Mouse (Mus musculus) liver, postnatal 0 days (tissue): ENCODE measurements around the gene Slc26a6. TPM values are rescaled to one million over a fixed set of nuclear protein-coding genes. Genes with fewer than 3 reads are reported as not detected.

Source experiments
- ATAC-seq: fragments of 200-750 bp; cut with Nextera tagmentation; 2 replicates; pipeline ENCODE4 v1.8.0; 2017; ENCODE audit warnings: mild to moderate bottlenecking, moderate library complexity
- DNase-seq: peaks from one replicate; pipeline ENCODE4 v3.0.0-alpha.2; 2016
- H3K27ac ChIP-seq: fragments of 300-500 bp; sonication (generic); 2 replicates; pipeline ENCODE4 v1.5.1; 2014; ENCODE audit warnings: antibody characterized with exemption, moderate library complexity, mild to moderate bottlenecking, low read depth
- H3K27me3 ChIP-seq: fragments of 300-500 bp; sonication (generic); 2 replicates; pipeline ENCODE4 v1.6.1; 2014; ENCODE audit warnings: low read length, control low read depth, mixed read lengths; ENCODE audit not compliant: insufficient read depth
- H3K36me3 ChIP-seq: fragments of 300-500 bp; sonication (generic); replicated peaks from 2 replicates; pipeline ENCODE4 v1.6.1; 2014; ENCODE audit warnings: mild to moderate bottlenecking, control low read depth, low read length, moderate library complexity, mixed read lengths; ENCODE audit not compliant: insufficient read depth
- H3K4me1 ChIP-seq: fragments of 300-500 bp; sonication (generic); 2 replicates; pipeline ENCODE4 v1.6.1; 2014; ENCODE audit warnings: antibody characterized with exemption, mild to moderate bottlenecking, control low read depth; ENCODE audit not compliant: insufficient read depth
- H3K4me2 ChIP-seq: fragments of 300-500 bp; sonication (generic); 2 replicates; pipeline ENCODE4 v1.6.1; 2014; ENCODE audit warnings: low read depth, mild to moderate bottlenecking, low read length, moderate library complexity, mixed read lengths
- H3K4me3 ChIP-seq: fragments of 300-500 bp; sonication (generic); 2 replicates; pipeline ENCODE4 v1.5.1; 2014; ENCODE audit warnings: low read depth, low read length
- H3K9ac ChIP-seq: fragments of 300-500 bp; sonication (generic); replicated peaks from 2 replicates; pipeline ENCODE4 v1.6.1; 2014; ENCODE audit warnings: mild to moderate bottlenecking, moderate library complexity
- H3K9me3 ChIP-seq: fragments of 300-500 bp; sonication (generic); 2 replicates; pipeline ENCODE4 v1.6.1; 2016; ENCODE audit warnings: mild to moderate bottlenecking, control low read depth, low read length, mixed read lengths
- CTCF ChIP-seq: sonication (generic); IDR thresholded peaks from 2 replicates; pipeline ENCODE4 v1.5.1; 2016; ENCODE audit warnings: antibody characterized with exemption, low read depth
- EP300 ChIP-seq: IDR thresholded peaks from 2 replicates; pipeline ENCODE4 v1.6.1; 2016; ENCODE audit warnings: antibody characterized with exemption, low read depth, mild to moderate bottlenecking
- WGBS: fragments of 180-500 bp; shearing (Covaris S2); extraction: QIAGEN DNeasy Blood & Tissue Kit; methylation state at CpG from one replicate; pipeline ENCODE4 v1.1.7; 2014; ENCODE audit not compliant: insufficient replicate concordance; 5-methylcytosine and 5-hydroxymethylcytosine counted together
- polyA plus RNA-seq: library from polyadenylated mRNA; unstranded; fragments of >200 nt; fragmentation: Nextera tagmentation; extraction: Ambion mirVana; gene quantifications from 2 replicates; pipeline ENCODE4 v1.2.1, GENCODE M21; 2015

Gene Slc26a6
- polyA plus RNA-seq: 2.4 TPM in 2 replicates

DNA sequence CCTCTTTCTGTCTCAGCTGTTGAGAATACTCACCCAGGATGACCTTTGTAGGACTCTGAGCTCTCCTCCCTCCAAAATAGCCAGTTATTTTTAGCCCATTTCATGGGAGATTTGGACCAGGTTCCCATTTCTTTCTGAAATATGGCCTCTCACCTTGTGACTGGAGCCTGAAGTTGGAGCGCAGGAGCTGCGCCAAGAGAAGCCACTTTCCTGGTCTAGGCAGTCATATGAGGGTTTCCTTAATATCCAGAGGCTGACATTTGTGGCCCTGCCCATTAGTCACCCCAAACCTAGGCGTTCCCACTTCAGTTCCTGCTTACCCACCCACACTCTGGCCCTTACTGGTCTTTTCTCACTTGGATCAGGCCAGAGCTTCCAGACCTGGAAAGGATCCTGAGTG, at the start of gene Slc26a6:
TSS of gene Slc26a6 (plus strand) at position 308 of the 400 bp plus-strand sequence.
- Histone ChIP-seq H3K4me3 (peak within 1 kb of the TSS; percentile 69), H3K27me3 (no peaks in the 10 kb centered on the region), H3K9me3 (no peaks in the 10 kb centered on the region), H3K36me3 (0 out of 2 replicates have a peak, but pooled peaks cover under 1% of the 10 kb centered on the region), H3K4me1 (peaks cover 22% of the 10 kb centered on the region), H3K9ac (peak within 1 kb of the TSS; percentile 75), H3K4me2 (peak within 1 kb of the TSS; percentile 100), H3K27ac (peak within 1 kb of the TSS; percentile 80)
- ATAC-seq: no peak
- 77% methylated on average over 3 of the region's 3 CpGs for WGBS
- TF ChIP-seq EP300 (no peak), CTCF (no peak)
- no peak for DNase-seq

DNA sequence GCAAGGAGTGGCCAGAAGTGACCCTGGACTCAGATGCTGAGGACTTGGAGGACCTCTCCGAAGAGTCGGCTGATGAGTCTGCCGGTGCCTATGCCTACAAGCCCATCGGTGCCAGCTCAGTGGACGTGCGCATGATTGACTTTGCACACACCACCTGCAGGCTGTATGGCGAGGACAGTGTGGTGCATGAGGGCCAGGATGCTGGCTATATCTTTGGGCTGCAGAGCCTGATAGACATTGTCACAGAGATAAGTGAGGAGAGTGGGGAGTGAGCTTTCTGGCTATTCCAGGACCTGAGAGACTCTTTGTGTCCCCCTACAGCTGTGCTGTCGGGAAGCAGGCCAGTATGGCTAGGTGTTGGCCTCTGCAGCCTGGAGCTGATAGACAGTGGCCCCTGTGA, 47.3 kb upstream of the Slc26a6 start:
- DNase-seq: no peak
- Histone ChIP-seq H3K4me2 (peak overlapping the region; percentile 11; the same call in 1 of the 2 replicates), H3K27ac (peak overlapping the region; percentile 88), H3K36me3 (peaks cover 65% of the 10 kb centered on the region), H3K9me3 (no peaks in the 10 kb centered on the region), H3K4me1 (peaks cover 36% of the 10 kb centered on the region), H3K27me3 (no peaks in the 10 kb centered on the region), H3K4me3 (no peak overlapping the region), H3K9ac (no peak overlapping the region)
- WGBS: 67% methylated on average over 8 of the region's 8 CpGs
- ATAC-seq: peak; percentile 8
- TF ChIP-seq CTCF (no peak), EP300 (peak; percentile 30; the same call in 1 of the 2 replicates)

DNA sequence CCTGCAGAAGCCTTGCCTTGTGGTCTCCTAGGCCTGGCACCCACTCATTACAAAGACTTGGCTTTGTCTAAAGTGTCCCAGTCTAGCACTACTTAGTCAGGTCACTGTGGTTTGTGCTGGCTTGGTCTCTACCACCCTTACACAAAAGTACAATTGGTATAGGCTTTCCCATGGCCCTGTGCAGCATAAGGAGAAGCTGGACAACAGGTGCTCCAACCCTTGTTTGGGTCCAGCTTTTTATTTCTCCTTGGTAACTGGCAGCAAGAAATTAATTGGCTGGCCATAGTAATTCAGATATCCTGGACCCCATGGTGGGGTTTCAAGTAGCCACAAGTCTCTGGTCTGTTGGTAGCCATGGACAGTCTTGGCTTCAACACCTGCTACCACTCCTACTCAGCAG, 46.7 kb upstream of the Slc26a6 start:
- DNase-seq (no peak), ATAC-seq (no peak)
- H3K4me2 ChIP-seq: no peak overlapping the region
- no peaks in the 10 kb centered on the region for H3K27me3 ChIP-seq
- H3K27ac ChIP-seq: peak overlapping the region; percentile 88
- TF ChIP-seq CTCF: no peak
- no peak for TF ChIP-seq EP300
- H3K9ac ChIP-seq: no peak overlapping the region
- H3K9me3 ChIP-seq: no peaks in the 10 kb centered on the region
- peaks cover 36% of the 10 kb centered on the region for H3K4me1 ChIP-seq
- H3K36me3 ChIP-seq: peaks cover 59% of the 10 kb centered on the region
- H3K4me3 ChIP-seq: no peak overlapping the region

- Histone ChIP-seq H3K4me3 (no peak overlapping the region), H3K36me3 (peaks cover 56% of the 10 kb centered on the region), H3K9ac (no peak overlapping the region), H3K27me3 (no peaks in the 10 kb centered on the region), H3K4me1 (peaks cover 36% of the 10 kb centered on the region), H3K27ac (peak overlapping the region; percentile 88), H3K9me3 (no peaks in the 10 kb centered on the region), H3K4me2 (peak overlapping the region; percentile 81; the same call in 1 of the 2 replicates)
- TF ChIP-seq CTCF: no peak
- no peak for TF ChIP-seq EP300
- WGBS: 71% methylated on average over 1 of the region's 1 CpGs
- no peak for ATAC-seq
- no peak for DNase-seq
These were observed 46.3 kb upstream of the Slc26a6 start for GRCm38 (mm10) chr9:108806831-108807230.

GRCm38 (mm10) chr9:108807674-108808073, 45.4 kb upstream of the Slc26a6 start:
- Histone ChIP-seq H3K36me3 (peaks cover 51% of the 10 kb centered on the region), H3K4me3 (peak overlapping the region; percentile 52), H3K9ac (peak overlapping the region; percentile 69), H3K4me1 (peaks cover 36% of the 10 kb centered on the region), H3K9me3 (no peaks in the 10 kb centered on the region), H3K27ac (peak overlapping the region; percentile 88), H3K4me2 (peak overlapping the region; percentile 81), H3K27me3 (no peaks in the 10 kb centered on the region)
- ATAC-seq: peak; percentile 79
- no peak for DNase-seq
- 52% methylated on average over 5 of the region's 5 CpGs for WGBS
- TF ChIP-seq CTCF: no peak
- peak; percentile 66; the same call in 1 of the 2 replicates for TF ChIP-seq EP300

- H3K4me2 ChIP-seq: peak within 1 kb of the TSS; percentile 81
- H3K27ac ChIP-seq: peak within 1 kb of the TSS; percentile 88
- H3K4me3 ChIP-seq: peak within 1 kb of the TSS; percentile 52
- peak; percentile 89 for TF ChIP-seq CTCF
- TF ChIP-seq EP300: no peak
- under 1% methylated on average over 38 of the region's 62 CpGs for WGBS
- H3K4me1 ChIP-seq: peaks cover 36% of the 10 kb centered on the region
- H3K9me3 ChIP-seq: no peaks in the 10 kb centered on the region
- DNase-seq: peak; percentile 97
- peaks cover 51% of the 10 kb centered on the region for H3K36me3 ChIP-seq
- no peaks in the 10 kb centered on the region for H3K27me3 ChIP-seq
- peak within 1 kb of the TSS; percentile 69 for H3K9ac ChIP-seq
- peak; percentile 85 for ATAC-seq
These were observed 44.9 kb upstream of the Slc26a6 start, which contains the start of gene Nckipsd for GRCm38 (mm10) chr9:108808163-108808665. Nckipsd (plus strand) TSS chr9:108808368.
